Mouse (Mus musculus) CH12F3 (cell line): ENCODE data around the gene Mxi1.

Experiments used
- in situ Hi-C: fragments of 300-500 bp; cut with MboI; formaldehyde crosslinking; loops from 2 replicates; pipeline ENCODE4 v1.14.3; 2020; ENCODE audit warnings: low sequenced_read_pairs

The Mxi1 gene

DNA sequence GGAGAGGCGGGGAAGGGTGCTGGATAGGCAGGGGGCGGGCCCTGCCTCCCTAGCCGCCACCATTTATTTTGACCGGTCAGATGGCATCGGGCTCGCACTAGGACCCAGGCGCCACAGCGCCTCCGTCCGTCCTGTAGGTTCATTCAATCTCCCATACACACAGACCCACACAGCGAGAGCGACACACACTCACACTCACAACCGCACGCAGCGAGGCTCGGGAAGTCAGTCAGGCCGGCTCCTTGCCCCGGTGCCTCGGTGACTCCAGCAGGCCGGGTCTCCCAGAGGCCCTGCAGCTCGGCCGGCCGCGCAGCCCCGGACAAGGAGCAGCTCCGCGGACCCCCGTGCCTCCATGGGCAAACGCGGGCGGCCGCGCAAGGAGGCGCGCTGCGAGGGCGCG, at the start of gene Mxi1:
Mxi1 (plus strand) TSS at position 171 of the 400 bp plus-strand sequence.
- in situ Hi-C loops = no loop called here

DNA sequence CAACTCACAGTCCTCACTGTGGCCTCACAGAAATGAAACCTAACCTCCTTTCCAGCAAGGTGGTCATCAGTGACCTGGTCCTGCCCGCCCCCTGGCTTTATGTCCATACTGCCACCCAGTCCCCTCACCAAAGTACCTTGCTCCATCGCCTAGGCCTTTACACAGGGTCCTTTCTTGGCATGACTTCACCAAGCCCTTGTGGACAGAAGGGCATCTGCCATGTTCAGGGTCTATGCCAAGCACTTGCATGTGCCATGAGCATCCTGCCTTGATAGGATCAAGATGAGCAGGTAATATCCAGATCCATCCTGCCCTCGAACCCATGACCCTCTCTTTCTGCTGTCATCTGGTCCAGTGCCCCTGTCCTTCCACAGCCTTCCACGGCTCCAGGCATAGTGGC, 49.5 kb upstream of the Mxi1 start:
- in situ Hi-C loops = no loop called here

DNA sequence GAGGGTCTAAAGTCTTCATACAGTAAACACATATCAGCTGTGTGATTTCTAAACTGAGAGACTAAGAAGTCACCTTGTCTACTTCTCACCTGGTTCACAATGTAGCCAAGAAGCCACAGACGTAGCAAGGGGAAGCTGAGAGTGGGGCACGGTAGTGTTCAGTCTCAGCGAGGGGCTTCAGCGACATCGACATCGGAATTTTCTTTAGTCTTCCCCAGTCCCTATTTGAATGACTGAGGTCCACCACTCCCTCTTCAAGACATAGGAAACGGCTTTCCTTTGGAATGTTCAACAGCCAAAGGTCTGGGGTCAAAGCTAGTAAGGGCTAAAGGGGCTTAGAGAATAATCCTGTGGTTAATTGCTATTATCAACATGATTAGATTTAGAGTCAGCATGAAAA, 48.3 kb upstream of the Mxi1 start:
- in situ Hi-C loops = no loop called here

DNA sequence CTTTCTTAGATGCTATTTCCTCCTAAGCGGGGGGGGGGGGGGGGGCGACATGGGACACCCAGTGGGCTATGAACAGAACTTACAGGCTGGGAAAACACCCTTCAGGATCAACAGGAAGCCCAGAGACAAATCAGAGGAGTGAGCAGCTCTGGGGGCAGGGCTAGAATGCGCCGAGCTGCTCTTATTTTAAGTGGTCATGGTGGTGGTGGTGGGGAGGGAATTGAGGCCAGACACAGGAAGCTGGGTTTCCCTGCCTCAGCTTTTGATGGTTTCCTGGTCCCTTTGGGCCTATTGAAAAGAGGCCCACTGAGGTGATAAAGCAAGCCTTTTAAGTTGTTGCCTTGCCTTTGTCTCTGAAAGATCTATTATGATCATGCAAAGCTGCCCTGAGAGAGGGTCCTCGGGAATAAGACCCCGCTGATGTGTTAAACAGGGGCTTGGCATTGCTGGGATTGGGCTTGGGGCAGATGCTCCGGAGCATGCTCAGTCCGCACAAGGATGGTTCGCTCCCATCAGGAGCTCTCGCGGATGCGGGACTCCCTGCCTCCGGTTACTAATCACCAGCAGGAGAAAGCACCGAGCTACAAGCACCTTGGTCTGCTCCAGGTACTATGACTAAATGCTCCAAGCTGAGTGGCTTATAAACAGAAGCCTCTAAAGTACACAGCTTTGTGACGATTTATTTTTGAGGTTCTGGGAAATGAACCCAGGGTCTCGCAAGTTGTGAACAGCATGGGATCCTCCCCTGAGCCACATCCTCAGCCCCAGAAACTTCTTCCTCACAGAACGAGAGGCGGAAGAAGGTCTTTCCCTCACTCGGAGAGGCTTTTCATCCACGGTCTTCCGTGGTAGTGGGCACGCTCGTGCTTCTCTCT, 46.2 kb upstream of the Mxi1 start:
- in situ Hi-C loops = no loop called here

DNA sequence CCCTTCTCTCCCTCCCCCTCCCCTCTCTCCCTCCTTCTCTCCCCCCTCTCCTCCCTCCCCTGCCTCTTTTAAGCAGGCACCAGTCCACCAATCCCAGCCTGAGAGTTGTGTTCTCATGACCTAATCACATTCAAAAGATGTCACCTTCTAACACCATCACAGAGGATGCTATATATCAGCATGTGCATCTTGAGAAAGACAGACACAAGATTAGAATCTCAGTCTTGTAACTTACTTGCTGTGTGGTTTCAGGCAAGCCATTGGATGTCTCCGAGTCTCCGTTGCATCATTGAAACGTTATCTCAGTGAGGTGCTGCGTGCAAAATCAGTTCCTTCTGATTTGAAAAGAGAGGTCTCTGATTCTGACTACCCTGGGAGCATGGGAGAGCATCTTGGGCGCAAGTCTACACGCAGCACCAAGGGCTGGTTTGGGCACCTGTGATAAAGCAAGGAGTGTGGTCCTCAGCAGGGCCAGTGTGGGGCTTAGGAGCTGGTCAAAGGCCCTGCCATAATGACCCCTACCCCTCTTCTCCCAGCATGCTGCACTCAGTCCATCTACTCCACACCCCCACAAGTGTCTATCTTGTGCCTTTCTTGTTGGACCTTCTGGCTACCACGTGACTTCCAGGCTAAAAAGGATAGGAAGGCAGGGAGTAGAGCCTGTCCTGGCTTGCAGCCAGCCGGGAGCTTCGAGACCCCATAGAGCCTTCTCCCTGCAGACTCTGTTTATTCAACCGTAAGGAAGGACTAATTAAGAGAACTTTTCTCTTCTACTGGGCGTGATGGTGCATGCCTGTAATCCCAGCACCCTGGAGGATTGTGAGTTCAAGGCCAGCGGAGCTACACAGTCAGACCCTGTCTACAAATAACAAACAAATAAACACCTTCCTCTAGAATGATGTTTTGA, 45.2 kb upstream of the Mxi1 start:
- in situ Hi-C loops = no loop called here

DNA sequence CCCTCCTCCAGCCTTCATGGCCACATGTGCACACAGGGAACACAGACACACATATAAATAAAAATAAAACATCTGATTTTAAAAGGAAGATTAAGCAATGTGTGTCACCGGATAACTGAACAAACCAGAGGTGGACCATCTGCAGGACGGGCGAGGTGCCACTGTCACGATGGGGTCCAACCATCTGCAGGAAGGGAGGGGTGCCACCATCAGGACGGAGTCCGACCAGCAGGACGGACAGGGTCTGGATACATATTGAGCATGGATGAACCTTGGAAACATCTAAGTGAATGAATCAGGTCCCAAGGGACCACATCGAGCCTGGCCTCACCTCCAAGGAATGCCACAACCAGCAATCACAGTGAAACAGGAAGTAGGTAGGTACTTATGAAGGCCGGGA, 43.0 kb upstream of the Mxi1 start:
- in situ Hi-C loops = no loop called here

DNA sequence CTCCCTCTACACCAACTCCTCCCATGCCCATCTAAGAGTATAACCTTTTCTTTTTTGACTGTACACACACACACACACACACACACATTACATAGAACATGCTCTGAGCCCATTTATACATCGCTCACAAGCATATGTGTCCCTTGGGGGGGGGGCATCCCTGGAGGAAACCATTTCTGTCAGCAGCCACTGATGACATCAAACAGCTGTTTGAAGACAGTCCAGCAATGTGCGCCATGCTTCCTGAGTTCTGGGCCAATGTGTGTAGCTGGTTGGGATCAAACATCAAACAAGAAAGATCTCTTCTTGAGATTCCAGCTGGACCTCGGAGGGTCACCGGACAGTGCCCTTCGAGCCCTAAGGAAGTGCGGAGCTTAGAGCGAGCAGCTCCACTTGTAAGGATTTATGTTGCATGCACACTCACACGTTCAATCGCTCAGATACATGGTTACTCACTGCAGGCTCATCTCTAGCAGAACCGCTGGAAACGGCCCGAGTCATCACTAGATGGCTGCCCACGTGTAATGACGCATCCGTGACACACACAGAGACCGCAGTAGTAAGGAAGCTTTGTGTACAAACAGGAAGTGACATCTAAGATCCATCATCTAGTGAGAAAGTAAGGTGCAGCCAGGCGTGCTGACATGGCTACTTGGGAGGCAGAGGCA, 37.1 kb upstream of the Mxi1 start:
- in situ Hi-C loops = no loop called here

DNA sequence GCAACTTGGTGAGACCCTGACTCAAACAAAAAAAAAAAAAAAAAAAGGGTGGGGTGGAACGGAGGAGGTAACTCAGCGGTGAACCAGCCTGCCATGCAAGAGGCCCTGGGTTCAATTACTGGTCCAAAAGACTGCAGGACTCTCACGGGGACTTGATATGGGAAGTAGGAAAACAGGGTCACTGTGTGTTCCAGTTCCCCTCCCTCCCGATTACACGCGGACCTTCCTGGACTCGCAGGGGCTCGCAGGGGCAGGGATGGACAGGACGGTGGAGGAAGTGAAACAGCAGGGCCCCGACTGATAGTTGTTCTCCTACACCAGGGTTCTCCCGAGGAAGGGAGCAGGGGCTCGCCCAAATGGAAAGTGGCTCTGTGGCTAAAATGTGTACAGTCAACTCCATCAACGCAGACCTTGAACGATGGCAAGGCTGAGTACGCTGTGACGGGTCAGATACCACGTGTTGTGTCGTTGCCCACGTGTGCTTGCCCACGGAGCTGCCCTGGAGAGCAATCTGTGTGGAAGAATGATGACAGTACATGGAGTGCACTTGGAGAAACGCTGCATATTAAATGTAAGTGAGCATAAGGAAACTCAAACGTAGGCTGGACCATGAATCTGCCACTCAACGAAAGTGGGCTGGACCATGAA, 36.4 kb upstream of the Mxi1 start:
- in situ Hi-C loops = no loop called here

DNA sequence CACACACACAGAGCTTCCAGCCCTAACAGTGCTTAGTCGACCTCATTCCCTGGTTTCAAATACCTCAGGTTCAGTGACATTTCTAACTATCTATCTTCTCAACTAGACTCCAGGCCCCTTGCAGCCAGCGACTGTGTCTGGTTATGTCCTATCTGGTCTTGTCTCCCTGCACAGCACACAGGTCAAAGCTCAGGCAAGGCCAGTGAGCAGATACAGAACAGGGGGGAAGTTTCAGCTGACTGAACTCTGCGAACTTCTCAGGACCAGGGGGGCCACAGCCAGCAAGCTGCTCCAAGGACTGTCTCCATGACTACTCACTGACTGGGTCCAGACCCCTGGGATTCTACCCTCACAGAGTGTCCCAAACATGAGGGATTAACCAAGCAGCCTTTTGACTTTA, 35.1 kb upstream of the Mxi1 start:
- in situ Hi-C loops = no loop called here

DNA sequence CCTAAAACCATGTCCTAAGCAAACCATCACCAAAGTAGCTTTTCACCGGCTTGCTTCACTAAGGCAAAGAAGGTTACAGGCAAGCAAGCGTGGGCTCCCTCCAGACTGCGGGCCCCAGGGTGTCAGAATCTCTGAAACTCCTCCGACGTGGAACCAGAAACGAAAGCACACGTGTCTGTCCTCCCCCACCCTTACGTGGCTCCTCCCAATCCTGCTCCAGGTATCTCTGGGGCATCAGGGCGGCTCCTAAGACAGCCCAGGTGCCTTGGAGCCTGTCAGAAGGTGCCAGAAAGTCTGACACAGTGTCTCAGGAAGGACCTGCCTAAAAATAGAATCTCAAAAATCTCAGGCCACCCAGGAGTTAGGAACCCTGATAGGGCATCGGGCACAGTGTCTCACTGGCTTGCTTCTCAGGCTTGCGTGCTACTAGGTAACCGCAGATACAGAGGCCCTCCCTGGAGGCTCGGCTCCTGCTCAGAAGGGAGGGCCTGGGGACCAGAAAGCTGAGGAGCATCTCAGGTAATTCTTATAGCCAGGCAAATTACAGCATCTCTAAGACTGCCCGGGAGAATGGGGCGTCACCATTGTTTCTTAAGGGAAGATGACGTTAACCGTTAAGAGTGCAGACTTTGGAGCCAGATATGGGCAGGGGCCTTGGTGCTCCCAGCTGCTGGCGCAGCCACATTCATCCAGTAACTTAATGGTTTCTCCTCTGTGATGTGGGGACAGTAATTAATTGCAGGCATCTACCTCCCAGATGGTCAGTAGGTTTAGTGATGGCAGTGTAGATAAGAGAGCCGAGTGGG, 33.2 kb upstream of the Mxi1 start:
- in situ Hi-C loops = no loop called here

DNA sequence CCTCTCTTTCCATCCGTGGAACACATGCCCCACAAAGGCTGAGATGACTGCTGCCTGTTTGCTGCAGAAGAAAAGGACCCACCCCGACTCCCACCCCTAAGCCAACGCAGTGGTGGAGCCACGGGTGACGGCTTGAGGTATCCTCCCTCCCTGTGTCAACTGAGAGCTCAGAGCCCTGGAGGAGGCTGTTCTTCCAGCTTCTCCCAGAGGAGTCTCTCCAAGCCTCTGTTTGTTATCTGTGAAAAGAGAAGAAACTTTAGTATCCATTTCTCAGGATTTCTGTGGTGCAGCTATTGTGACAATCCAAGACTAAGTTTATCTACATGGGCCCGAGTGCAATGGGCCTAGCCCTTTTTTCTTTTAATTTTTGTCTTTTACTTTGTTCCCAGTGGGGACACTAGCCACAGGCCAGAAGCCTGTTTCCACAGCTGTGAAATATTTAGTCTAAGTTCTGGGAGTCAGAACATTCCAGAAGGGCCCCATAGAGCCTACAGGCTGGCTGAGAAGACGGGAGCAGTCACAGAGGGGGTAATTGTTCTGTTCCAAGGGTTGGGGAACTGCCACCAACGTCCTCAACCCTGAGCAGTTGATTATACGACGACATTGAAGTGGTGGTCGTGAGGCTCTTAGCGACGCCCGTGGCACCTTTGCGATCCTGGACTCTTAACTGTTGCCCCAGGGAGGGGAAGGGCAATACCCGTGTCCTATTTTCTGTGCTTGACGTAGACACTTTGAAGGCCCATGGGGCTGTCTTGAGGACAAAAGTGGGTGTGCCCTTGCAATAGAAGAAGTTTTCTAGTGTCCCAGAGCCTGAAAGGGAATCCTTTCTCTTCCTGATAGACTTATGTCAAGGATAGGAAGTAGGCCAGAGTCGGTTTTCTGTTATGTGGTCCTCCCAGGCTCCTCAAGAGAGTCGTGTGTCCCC, 31.6 kb upstream of the Mxi1 start:
- in situ Hi-C loops = no loop called here

DNA sequence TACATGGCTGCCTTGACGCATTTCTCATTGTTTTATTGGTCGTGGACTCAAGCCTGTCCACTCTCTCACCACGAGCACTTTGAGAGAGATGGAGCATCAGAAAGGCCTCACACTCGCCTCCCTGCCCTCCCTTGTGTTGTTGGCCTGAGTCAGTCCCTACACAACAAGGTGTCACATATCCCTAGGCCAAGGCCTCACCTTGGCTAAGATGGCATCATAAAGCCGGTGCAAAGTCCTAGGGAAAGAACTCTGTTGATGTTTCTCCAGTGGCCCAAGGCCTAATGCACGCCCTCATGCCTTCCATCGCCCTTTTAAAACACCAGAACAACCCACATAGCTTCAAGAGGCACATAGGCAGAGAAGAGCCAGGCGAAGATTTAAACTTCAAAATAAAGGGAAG, 30.1 kb upstream of the Mxi1 start:
- in situ Hi-C loops = no loop called here

DNA sequence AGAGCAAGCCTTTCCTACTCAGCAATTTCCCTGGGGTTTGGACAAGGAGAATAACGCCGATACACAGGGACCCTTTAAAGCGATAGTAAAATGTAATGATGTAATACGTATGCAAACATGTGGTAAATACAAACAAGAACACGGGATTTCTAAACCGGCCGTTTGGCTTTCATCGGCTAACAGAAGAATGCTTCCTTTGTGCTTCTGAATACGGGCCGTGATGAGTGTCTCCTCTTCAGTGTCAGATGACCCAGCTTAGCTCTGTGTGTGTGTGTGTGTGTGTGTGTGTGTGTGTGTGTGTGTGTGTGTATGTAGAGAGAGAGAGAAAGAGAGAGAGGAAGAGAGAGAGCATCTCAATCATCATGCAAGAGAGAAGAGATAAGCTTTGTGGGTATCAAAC, 27.7 kb upstream of the Mxi1 start:
- in situ Hi-C loops = no loop called here

DNA sequence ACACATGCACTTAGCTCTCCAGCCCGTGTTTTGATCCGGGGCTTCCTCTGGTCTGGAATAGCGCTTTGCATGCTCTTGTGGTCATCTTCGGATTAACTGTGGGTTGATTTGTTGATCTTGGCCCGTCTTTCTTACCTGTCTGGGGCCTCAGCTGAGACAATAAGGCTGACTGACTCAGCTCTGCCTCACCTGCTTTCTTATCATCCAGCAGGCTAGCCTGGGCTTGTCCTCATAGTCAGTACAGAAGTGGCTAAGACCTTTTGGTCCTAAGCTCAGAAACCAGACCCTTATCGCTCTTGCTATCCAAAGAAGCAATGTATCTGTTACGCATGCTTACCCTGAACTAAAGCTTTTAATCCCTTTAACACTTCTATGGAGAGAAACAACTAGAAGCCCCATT, 26.6 kb upstream of the Mxi1 start:
- in situ Hi-C loops = no loop called here

DNA sequence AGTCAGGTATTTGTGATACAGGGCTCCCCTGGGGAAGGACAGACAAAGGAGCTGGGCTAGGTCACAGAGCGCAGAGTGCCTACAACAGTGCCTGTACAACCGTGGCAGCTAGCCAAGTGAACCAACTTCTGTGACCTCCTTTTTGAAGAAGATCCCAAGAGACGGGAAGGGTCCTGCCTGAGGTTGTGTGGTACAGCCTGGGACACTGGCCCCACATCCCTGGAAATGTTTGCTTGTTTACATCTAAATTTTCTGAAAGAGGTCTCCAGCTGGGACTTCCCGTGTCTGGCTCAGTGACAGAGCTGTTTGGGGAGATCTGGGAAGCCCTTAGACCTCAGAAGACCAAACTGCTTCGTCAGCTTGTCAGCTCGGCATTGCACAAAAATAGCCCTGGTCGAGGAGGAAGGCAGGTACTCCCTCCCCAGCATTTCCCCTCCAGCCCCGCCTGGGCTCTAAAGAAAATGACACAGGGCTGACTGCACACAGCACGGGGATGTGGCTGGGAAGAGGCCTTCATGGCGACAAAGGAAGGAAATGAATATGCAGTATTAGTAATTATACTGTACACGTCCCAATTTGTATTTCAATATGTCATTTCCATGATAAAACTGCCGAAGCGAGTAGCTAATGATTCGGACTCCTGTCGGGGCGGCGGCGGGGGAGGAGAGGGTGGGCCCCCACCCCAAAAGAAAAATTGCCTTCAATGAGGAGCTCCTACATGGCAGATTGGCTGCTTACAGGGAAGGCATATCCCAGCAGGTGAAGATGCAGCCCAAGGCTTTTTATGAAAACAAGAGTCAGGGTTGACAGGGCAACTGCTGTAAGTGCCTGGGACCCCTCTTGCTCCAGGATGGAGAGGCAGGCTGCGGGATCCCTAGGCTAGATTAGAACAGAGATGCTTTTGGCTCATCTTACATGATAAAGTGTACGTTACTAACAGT, 25.8 kb upstream of the Mxi1 start:
- in situ Hi-C loops = no loop called here

DNA sequence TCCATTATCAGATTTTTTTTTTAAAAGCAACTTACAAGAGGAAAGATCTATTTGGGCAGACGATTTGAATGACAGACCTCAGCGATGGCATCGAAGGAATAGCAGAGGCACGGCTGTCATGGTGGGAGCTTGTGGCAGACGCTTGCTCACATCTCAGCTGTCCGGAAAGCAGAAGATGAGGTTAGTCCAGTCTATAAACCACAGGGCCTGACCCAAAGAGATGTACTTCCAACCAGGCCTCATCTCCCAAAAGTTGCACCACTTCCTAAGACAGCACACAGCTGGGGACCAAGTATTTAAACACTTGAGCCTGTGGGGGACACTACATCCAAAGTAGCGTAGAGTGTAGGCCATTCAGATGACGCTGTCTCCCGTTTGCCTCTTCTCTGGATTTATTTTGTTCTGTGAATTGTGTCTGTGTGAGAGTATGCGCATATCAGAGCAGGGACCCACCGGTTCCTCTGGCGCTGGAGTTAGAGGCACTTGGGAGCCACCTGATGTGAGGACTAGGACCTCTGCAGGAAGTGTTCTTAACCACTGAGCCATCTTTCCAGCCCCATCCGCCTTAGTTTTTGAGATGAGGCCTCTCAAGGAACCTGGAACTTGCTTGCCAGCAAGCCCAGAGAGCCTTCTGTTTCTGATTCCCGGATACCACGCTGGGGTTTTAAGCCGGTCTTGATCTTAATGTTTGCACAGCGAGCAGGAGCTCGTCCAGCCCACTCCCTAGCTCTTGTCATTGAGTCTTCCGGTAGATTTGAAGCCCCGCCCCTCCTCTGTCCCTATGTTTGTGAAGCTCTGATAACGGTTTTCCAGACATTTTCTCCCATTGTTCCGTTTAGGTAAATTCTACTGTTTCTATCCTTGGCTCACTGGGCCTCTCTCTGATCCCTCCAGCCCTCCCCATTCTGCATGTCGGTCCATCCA, 13.7 kb upstream of the Mxi1 start:
- in situ Hi-C loops = no loop called here
